Mouse (Mus musculus) thymus, adult 18-20 months (tissue): ENCODE data around the gene Vangl2.

Source experiments
- DNase-seq, 2 experiments: peaks; one replicate each; pipeline ENCODE4 v3.0.0; 2022; ENCODE audit warnings: mixed read lengths in 2 of 2

The Vangl2 gene

DNA sequence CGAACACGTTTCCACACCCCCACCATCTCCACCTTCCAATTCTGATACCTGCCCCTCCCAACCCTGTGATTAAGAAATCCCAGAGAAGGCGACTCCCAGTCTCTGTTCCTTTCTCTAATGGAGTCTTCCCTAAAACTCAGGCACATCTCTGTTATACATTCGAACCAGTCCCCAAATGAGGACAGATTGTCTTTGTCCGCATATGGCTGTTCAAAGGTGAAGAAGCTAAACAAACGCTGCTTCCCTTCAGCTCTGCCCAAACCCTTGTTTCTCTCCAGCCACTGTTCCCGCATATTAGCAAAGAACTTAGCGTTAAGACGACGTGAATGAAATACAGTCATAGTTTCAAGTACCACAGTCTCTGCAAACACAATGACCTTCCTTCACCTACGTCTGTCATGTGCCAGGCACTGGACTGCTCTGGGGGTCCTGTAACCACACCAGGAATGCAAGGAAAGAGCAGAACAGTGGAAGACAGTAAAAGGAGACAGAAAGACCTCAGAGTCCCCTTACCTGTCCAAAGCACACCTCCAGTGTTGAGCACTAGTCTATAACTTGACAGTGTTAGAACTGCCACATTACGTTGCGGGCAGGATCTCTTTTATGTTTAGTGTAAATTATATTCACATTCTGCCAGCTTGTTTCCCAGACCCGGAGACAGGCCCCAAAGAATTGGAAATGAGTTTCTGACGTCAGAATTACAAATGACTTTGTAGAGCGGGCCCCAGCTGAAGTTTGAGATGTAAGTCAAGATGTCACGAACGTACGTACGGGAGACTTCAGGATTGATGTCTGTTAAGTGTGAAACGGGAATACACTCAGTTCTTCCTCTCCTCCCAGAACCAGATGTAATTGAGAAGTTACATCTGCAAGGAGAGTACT is at the start of gene Vangl2:
Gene Vangl2 (minus strand): TSS at position 51 of the 882 bp plus-strand sequence.
- no peak for DNase-seq

DNA sequence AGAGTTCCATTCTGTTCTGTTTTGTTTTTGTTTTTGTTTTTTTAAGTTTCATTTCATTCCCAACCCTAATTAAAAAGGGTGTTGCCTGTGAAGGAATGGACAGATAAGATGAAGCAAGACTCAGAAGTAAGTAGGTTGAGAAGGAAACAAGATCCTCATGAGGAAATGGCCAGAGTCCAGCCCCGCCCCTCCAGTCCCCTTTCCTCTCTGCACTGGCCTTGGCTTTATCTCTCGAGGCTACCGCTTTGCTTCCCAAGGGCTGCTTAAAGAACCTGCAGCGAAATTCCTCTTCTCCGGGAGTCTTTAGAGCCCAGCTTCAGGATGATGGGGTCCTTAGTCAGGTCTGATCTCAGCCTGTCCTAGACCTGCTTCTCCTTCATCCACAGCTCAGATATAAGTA is 49.7 kb upstream of the Vangl2 start:
- DNase-seq, result no peak

DNA sequence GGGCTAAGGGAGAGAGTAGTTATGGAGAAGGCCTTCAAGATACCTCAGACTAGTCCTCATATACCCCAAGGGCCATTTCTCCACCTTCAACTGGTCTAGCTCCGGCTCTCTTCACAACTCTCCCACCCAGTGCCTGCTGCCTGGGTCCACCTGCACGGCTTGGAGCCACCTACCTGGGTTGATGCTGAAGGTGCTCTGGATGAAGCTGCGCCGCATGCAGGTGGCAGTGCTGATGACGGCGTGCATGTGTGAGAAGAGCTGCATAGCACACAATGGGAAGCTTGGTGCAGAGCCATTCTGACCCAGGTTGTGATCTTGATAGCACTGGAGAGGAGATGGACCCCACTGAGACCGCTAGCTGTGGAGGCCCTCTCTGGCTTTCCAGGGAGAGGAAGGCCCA is 44.4 kb upstream of the Vangl2 start:
- DNase-seq, result no peak

- no peak for DNase-seq
Observed at GRCm38 (mm10) chr1:172071556-172071955, 43.3 kb upstream of the Vangl2 start.

GRCm38 (mm10) chr1:172070227-172070626 is 42.0 kb upstream of the Vangl2 start:
- no peak for DNase-seq

DNA sequence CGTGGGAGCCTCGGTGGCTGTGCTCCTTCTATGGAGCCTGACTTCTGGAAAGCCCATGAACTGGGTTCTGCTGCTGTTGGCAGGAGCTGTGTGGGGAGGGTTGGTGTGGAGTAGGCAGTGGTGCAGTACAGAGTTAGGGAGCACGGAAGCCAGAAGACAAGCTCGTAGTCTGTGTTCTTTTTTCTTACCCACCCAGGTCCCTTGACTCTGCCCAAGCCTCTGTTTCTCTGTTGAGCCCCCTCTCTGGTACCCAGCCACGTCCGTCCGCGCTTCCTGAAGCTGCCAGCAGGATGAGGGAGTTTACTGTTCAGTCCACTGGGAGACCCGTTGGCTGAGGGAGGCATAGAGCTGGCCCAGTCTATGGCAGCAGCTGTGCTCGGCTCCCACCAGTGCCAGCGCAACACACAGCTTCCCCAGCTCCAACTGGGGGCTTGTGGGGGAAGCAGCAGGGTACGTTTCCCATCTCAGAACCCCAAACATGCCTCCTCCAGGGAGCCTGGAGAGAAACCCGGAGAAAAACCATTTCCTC is 36.4 kb upstream of the Vangl2 start:
- DNase-seq, result no peak

DNA sequence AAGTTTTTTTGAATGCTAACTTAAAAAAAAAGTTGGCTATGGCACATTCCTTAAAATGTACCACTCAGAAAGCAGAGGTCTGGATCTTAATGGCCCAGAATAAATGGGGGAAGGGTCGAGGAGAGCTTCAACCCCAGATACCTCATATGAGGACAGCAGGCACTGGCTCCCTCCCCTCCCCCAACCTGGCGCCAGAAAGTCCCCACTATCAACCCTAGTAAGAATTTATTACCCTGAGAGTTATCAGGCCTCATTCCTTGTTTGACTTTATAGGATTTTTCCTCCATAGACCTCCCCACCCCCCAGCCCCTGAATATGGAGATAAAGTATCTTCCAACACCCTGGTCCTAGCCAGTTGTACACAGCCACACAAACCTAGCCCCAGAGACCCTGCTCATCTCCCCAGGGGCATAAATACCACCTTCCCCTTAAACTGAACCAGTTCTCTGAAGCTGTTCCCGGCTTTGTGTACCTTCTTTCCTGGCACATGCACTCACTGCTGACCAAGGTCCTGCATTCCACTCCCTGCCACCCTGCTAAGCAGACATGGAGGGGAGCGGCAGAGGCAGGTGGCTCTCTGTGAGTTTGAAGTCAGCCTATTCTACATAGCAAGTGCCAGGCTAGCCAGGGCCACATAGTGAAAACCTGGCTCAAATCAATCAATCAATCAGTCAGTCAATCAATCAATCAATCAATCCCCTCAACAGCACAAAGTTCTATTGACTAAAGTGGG is 35.2 kb upstream of the Vangl2 start:
- no peak for DNase-seq

DNA sequence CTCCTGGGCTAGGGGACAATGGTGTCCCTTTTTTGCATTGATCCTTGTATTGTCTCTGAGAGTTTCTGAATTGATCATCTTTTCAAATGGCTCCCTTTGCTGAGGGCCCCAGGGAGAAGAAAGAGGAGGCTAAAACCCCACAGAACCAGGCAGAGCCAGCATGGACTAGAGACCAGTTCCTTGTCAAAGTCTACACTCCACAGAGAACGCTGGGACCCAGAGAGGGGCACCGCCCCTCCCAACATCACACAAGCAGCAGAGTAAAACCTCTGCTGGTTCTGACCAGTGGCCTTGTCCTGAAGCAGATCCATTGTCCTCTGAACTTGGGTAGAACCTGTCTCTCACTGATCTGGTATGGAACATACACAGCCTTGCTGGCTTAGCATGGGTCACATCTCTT is 33.9 kb upstream of the Vangl2 start:
- no peak for DNase-seq

- no peak for DNase-seq
Observed at GRCm38 (mm10) chr1:172061217-172061616, 33.0 kb upstream of the Vangl2 start.

DNA sequence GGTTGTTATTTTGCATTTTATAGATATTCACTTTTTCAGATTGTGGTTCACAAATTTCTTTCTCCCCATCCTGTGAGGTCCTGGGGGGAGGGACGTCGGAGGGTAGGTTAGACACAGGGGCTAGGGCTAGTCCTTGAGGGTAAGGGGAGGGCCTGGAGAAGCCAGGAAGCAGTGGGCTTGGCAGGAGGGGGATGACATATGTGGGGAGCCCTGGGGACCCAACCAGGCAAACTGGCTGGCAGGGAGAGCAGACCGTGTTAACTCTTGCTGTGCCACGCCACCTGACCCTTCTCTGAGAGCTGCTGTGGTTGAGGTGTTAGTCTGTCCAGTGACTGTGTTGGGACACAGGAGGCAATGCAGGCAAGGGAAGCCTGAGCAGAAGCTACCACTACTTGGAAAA is 32.4 kb upstream of the Vangl2 start:
- no peak for DNase-seq

- no peak for DNase-seq
Observed at GRCm38 (mm10) chr1:172058874-172059273, 30.6 kb upstream of the Vangl2 start.

GRCm38 (mm10) chr1:172058321-172058720 is 30.1 kb upstream of the Vangl2 start:
- no peak for DNase-seq

- no peak for DNase-seq
Observed at GRCm38 (mm10) chr1:172057491-172057921, 29.3 kb upstream of the Vangl2 start, which contains the start of gene Nhlh1. Gene Nhlh1, minus strand, starts transcription at chr1:172057573.

DNA sequence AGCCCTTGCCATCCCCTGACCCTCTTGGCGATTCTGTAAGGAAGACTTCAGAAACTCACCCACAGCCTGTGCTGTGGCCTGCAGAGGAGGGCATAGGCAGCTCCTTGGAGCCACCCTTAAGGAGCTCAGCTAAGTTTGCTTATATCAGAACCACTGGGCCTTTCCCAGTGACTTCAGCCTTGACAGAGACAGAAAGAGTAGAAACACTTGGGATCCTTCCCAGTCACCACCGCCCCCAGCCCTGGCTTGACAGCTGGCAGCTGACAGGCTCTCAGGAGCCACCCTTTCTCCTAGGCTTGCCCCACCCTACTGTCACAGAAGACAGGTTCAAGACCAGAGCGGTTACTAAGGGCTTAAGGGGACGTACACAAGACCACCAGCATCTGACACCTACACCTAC is 28.0 kb upstream of the Vangl2 start:
- no peak for DNase-seq

GRCm38 (mm10) chr1:172053541-172054440 is 25.5 kb upstream of the Vangl2 start:
- no peak for DNase-seq

DNA sequence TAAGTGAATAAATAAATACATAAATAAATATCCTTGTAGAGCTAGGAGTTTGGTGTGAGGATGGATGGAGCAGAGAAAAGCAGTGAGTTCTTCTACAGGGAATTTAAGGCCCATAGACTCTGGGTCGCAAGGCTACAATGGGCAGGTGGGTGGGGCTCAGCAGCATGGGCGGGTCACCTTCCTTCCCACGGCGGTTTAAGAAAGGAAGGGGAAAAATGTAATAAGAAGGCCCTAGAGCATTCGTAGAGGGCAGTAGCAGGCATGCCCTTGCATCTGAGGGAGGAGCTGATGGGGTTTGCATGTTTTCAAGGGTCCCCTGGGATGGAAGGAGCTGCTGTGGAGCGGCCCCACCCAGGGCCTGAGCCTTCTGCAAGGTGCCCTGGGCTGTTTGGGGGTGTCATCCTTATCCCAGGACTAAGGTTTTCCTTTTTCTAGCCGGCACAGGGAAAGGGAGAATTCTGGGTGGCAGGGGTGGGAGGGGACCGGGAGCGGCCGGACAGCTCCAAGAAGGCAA is 24.6 kb upstream of the Vangl2 start:
- no peak for DNase-seq

DNA sequence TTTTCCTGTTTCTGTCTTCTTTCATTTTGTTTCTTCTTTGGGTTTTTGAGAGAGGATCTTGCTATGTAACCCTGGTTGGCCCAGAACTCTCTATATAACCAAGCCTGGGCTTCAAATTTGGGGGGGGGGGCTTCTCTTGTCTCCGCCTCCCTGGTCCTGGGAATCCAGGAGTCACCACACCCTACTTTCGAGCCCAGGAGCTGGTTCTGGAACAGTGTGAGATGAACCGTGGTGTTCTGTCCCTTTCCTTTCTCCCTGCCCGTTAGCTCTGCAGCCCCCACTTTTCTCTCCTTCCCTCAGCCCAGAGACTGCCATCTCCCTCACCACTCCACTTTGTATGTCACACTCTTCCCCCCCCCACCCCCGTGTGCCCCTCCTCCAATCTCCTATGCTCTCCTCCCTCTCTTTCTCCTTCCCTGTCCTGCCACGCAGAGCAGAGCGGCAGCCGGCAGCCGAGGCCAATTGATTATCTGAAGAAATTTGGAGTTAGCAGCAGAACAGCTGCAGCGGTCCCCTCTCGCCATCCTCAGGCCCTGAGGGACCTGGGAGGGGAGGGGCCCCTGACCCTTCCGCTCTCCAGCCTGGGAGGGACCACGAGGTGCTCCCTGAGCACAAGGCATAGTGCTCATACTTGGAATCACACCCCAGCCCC is 21.0 kb upstream of the Vangl2 start:
- no peak for DNase-seq

- DNase-seq, result no peak
Observed at GRCm38 (mm10) chr1:172048241-172048734, 20.0 kb upstream of the Vangl2 start.

GRCm38 (mm10) chr1:172046938-172047337 is 18.7 kb upstream of the Vangl2 start:
- DNase-seq, result peak; percentile 35 to 43

- DNase-seq, result no peak
Observed at GRCm38 (mm10) chr1:172046410-172046809, 18.2 kb upstream of the Vangl2 start.

GRCm38 (mm10) chr1:172029914-172030313 is 1.7 kb upstream of the Vangl2 start:
- no peak for DNase-seq

GRCm38 (mm10) chr1:172027809-172028102 is 488 bp downstream of the Vangl2 start:
- no peak for DNase-seq
